Mouse (Mus musculus) urinary bladder, adult 18-20 months (tissue): ENCODE data around the gene Zfp988.
"Not testable (repeated sequence)": the region's sequence is repeated elsewhere in the genome, so short reads cannot be mapped to it uniquely, and the experiment has no call there.

Source experiments
- DNase-seq, 2 experiments: peaks; one replicate each; pipeline ENCODE4 v3.0.0; 2022; ENCODE audit warnings: low spot score in 2 of 2, mixed read lengths in 2 of 2

Zfp988 gene

DNA sequence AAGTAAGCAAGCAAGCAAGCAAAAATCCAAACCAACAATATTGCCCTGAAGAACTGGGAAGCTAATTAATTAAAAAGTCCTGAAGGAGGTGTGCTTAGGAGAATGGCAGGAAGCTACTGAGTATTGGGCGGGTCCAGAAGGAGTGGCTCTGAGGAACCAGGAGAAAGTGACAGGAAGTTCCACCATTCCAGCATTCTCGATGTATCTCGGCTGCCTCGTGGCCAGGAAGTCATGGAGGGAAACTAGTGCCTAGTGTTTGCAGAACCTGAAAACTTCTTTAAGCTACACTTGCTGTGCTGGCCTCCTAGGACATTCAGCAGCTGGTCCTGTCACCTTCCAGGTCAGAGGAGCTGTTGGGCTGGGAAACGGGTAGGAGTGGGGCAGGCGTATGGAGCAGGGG, at the start of gene Zfp988:
Gene Zfp988, plus strand, starts transcription at position 239 of the 400 bp plus-strand sequence.
- not testable (repeated sequence) for DNase-seq

DNA sequence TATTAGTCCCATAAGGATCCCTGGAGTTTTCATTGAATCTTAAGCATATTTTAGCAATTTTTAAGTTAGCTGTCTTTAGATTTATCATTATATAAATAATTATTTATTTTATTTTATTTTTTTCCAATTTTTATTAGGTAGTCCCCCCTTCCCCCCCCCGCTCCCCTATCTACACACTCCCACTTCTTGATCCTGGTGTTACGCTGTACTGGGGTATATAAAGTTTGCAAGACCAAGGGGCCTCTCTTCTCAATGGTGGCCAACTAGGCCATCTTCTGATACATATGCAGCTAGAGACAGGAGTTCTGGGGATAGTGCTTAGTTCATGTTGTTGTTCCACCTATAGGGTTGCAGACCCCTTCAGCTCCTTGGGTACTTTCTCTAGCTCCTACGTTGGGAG, 42.8 kb upstream of the Zfp988 start:
- DNase-seq: not testable (repeated sequence)

DNA sequence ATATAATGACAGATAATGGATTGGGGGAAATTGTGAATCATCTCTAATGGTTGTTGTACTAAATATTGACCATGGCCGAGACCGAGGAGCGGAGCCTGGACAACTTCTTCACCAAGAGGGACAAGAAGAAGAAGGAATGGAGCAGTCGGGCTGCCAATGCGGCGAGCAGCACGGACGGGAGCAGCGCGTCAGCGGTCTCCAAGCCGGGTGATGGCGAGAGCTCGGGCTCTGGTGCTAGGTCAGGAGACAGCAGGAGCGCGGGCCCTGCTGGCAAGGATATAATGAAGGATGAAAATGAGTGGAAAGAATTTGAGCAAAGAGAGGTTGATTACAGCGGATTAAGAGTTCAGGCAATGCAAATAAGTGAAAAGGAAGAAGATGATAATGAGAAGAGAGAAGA, 38.2 kb upstream of the Zfp988 start:
- DNase-seq: not testable (repeated sequence)

DNA sequence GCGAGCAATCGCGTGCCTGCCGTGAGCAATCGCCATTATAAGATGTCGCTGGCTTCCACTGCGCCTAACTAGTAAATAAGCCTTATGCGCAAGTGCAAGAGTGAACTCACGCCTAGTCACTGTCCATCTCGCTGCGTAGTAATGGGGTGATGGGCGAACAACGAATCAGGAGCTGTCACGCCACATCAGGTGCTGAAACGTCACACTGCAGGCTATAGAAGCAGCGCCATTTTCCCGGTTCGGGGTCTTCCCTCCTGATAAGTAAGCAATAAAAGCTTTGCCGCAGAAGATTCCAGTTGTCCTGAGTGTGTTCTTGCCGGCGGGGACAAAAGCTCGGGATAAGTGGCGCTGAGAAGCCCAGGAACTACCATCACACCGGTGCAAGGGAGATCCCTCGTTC, 36.7 kb upstream of the Zfp988 start:
- not testable (repeated sequence) for DNase-seq

DNA sequence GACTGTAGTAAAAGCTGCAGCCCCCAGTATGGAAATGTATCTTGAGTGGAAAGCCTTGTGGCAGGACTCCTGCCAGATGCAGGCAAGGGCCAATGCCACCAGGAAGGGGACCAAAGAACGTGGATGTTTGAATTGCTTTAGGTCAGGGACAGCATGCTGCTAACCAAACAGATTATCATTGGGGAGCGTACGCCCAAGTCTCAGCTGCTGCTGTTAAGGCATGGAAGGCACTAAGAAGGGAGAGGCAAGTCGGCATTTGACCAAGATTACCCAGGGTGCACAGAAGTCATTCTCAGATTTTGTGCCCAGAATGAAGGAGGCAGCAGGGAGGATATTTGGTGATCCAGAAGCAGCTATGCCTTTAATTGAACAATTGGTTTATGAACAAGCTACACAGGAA, 35.4 kb upstream of the Zfp988 start:
- not testable (repeated sequence) for DNase-seq

DNA sequence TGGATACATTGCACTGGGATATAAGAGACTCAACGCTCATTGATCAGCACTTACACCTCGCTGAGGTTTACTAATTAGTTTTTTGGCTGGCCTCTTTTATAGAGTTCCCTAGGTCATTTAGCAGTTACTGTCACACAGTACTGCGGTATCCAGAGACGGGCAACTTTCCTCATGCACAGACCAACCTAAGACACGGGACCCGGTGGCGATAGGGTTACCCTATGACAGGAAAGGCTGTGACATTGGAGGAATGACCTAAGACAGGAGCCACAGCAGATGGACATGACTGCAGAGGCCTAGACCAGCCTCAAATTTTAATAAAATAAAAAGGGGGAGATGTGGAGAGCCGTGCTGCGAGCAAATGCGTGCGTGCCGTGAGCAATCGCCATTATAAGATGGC, 33.9 kb upstream of the Zfp988 start:
- DNase-seq: not testable (repeated sequence)

DNA sequence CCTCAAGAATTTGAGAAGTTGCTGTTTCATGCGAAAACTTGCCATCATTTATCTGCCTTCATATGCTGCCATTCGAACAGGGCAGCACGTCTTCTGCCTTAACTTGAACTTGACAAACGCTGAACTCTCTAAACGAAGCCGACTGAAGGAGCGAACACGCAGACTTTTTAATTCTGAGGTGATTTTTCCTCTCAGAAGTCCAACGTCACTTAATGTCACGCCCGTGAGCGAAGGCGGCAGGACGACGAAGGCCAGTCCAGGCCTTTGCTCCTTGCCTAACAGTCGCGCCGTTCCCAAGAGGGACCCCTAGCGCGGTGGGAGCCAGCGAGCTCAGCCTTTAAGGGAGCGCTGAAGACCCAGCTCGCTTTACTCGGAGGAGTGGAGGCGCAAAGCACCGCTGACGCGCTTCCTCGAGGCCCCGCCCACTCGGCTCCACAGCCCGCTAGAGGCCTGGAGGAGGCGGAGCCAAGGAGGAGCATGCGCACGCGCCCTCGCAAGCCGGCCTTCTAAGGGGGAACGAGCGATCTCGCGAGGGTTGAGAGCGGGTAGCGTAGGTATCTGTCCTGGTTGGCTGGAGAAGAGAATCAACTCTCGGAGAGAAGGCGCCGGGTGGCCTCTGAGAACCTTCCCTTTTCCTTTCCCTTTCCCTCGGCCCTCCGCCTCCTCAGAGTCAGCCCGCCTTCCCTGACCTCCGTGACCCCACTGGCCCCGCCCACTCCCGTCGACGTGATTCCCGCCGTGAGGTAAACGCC, 30.3 kb upstream of the Zfp988 start:
- not testable (repeated sequence) for DNase-seq

DNA sequence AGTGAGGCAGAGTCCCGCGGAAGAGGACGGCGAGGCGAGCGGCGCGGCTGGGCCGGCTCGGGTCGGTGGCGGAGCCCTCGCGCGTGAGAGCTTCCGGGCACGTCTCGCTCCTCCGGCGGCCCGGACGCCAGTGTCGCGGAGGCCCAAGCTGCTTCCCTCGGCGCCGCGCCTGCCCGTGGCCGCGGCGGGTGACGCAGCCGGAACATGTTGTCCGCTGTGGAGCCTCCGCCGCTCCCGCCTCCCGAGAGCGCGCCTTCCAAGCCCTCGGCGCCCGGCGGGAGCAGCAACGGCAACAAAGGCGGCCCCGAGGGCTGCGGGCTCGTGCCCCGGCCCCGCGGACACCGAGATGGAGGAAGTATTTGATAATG, 29.7 kb upstream of the Zfp988 start:
- not testable (repeated sequence) for DNase-seq

DNA sequence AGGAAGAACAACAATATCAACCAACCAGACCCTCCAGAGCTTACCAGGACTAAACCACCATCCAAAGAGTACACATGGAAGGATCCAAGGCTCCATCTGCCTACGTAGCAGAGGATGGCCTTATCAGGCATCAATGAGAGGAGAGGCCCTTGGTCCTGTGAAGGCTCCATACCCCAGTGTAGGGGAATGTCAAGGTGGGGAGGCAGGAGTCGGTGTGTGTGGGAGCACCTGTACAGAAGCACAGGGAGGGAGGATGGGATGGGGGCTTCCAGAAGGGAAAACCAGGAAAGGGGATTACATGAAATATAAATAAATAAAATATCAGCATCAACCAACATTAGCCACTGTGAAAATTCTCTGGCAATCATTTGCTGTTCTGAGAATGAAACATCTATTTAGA, 25.1 kb upstream of the Zfp988 start:
- not testable (repeated sequence) for DNase-seq

DNA sequence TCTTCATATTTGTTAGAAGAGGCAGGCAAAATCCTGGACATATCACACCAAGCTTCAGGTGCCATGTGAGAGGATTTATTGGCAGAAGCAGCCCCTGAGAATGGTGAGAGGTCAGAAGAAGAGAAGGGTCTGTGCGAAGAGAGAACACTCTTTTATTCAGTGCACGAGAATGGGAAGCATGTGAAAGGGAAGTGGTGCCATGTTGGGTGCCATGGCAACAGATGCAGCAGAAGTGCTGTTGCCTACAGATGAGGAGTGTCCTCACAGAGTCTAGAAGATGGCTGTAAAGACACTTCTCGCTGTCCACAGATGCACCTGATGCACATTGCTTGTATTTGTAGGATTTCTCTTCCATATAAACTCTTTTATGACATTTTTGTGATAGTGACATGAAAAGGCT, 6.9 kb upstream of the Zfp988 start:
- not testable (repeated sequence) for DNase-seq

DNA sequence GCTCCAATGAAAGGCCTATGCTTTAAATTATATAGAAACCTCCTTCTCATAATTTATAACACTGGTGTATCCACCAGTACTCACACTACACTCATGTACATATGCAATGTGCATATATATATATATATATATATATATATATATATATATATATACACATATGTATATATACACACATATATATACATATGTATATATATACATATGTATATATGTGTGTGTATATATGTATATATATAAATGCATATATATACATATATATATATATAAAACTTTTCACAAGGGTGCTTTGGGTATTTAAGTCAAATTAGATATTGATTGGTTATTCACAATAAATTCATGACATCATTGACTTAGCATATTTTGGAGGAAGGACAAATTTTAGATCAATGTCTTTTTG, 3.1 kb upstream of the Zfp988 start:
- DNase-seq: not testable (repeated sequence)

DNA sequence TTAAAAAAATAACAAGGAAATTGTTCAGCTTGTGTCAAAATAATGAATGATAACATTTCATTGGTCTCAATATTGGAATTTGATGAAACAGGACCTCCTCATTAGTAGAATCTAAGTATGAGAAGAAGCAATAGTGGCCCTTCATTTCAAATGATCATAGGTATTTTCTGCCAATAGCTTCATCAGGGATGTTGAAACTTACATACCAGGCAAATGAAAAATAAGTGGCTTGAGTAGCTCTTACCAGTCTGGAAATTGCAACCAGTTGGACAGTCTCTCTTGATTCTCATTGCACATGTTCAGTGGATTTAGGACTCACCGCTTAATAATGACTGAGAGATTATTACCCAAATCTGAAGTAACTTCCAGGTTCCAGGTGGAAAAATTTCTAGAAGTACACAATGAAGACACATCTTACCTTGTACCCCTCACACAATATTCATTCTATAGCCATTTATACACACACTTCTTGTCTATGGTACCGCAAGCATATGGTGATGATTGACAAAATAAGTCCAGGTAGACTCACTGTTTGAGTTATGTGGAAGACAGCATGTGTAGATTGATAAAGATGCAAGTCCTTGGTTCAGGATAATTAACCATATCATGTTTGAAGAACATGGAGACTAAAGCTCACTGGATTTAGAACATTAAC, 29.7 kb downstream of the Zfp988 start:
- DNase-seq: not testable (repeated sequence)

DNA sequence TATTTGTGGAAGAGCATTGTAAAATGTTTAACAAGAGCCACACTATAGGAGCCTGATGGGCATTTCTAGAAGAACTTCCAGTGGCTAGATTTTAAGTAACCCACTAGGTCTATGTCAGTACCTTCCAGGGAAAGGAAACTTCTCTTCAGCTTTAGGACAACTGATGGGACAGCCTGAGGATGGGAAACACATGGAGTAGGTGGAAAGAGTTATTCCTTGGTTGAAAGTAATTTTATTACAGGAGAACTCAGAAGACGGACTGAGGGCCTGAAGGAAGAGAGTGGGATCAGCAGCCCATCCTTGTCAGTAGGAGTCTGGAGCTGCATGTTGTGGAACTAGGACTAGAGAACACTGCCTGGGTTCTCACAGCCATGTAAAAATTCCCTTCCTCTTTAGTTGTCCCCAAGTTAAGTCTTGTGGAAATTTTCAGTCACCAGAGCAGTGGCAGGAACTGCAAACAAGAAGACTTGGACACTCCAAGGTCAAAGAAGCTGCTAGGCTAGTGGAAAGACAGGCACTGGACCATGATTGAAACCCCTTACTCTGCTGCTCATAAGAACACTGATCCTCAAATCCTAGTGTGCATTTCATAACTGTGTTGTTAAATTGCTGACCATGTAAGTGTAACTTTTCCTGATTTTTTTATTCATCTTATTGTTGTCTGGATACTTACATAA, 30.4 kb downstream of the Zfp988 start:
- not testable (repeated sequence) for DNase-seq

DNA sequence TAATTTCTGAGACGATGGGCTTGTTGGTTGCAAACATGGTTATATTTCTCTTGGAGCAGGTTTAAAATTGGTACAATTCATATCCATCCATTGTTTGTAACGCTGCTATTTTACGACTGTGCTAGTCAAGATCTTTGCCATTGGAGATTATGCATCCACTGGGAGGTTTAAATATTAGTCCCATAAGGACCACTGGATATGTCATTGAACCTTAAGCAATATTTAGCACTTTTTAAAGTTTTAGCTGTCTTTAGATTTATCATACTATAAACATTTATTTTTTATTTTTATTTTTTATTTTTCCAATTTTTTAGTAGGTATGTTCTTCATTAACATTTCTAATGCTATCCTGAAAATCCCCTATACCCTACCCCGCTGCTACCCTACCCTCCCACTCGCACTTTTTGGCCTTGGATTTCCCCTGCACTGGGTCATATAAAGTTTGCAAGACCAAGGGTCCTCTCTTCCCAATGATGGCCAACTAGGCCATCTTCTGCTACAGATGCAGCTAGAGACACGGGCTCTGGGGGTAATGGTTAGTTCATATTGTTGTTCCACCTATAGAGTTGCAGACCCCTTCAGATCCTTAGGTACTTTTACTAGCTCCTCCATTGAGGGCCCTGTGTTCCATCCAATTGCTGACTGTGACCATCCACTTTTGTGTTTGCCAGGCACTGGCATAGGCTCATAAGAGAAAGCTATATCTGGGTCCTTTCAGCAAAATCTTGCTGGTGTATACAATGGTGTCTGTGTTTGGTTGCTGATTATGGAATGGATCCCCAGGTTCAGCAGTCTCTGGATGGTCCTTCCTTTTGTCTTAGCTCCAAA, 31.1 kb downstream of the Zfp988 start:
- not testable (repeated sequence) for DNase-seq

DNA sequence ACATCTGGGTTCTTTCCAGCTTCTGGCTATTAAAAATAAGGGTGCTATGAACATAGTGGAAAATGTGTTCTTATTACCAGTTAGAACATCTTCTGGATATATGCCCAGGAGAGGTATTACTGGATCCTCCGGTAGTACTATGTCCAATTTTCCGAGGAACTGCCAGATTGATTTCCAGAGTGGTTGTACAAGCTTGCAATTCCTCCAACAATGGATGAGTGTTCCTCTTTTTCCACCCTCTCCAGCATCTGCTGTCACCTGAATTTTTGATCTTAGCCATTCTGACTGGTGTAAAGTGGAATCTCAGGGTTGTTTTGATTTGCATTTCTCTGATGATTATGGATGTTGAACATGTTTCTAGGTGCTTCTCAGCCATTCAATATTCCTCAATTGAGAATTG, 32.0 kb downstream of the Zfp988 start:
- not testable (repeated sequence) for DNase-seq

DNA sequence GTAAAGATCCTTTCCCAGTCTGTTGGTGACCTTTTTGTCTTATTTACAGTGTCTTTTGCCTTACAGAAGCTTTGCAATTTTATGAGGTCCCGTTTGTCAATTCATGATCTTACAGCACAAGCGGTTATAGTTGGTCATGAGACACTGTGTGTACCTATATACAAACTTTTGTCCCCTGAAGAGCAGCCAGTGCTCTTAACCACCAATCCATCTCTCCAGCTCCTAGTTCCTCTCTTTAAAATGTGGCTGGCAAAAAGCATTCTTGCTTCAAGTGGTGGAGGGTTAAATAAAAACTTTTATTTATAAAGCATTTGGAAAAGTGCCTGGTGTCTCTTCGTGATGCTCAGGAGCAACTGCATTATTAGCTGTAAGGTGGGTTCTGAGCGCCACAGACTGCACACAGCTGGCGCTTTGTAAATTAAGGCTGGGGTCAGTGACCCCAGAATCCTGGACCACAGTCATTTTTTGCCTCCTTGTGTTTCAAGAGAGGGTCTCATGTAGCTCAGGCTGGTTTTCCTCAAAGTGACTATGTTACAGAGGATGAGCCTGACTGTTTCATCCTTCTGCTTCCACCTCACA, 32.6 kb downstream of the Zfp988 start:
- DNase-seq: no peak

DNA sequence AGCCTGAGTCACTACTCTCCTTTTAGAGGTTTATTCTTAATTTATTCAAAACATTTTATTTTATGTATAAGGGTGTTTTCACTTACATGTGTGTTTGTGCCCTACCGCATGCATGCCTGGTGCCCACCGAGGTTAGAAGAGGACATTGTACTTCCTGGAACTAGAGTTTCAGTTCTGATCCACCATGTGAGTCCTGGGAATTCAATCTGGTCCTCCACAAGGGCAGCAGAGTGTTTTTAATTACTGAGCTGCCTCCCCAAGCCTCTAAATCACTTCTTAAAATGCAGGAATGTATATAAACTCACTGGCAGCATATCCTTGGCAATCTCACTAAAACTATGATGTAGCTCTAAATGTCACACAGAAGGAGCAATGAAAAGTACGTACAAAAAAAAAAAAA, 33.2 kb downstream of the Zfp988 start:
- not testable (repeated sequence) for DNase-seq

DNA sequence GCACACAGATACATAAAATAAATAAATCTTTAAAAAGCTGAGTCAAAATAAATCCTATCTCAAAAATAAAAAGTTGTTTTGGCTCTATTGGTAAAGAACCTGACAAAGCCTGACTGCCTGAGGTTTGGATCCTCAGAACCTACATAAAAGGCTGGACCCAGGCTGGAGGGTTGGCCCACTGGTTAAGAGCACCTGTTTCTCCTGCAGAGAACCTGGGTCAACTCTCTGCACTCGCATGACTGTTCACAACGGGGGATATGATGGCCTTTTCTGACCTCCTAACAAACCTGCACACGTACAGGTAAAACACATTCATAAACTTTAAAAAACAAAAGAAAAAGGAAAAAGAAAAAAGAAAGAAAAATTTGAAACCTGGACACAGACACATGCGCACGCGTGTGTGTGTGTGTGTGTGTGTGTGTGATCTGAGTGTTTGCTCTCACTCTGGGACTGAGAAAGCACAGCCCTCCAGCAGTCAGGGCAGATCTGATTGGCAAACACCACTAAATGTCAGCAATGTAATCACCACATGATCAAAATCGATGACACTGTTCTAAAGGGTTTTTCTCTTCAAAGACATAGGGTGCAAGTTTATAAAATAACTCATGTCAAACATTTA, 34.2 kb downstream of the Zfp988 start:
- not testable (repeated sequence) for DNase-seq

DNA sequence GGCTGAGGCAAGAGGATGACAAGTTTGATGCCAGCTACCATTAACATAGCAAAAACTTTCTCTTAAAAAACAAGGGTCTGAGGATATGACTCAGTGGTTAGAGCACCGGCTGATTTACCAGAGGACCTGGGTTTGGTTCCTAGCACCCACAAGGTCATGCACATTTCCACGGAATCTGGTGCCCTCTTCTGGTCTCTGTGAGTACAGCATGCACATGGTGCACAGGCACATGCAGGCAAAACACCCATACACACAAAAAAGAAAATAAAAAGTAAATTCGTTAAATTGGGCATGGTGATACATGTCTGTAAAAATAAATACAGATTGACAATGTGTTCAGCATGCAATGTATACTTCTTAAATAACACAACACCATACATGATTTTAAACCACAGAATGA, 34.8 kb downstream of the Zfp988 start:
- not testable (repeated sequence) for DNase-seq

DNA sequence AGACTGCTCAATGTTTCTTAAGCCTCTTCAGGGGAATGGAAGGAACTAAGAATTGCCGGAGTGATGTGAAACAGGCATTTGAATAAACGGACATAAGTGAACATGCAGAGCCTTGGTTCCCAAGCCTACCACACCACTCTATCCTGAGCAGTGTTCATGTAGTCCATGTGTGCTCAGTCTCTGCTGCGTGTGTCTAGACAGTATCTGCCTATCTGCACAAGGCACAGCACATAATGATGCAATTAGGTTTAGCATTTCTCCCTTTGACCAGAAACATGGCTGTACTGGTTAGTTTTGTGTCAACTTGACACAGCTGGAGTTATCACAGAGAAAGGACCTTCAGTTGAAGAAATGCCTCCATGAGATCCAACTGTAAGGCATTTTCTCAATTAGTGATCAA, 35.4 kb downstream of the Zfp988 start:
- not testable (repeated sequence) for DNase-seq
